Mouse (Mus musculus) hindbrain, embryonic 12.5 days (tissue): ENCODE results near the gene Ctf2. TPM values are rescaled to one million over a fixed set of nuclear protein-coding genes. Genes with fewer than 3 reads are reported as not detected.

Experiments used
- ATAC-seq: fragments of 200-750 bp; cut with Nextera tagmentation; 2 replicates; pipeline ENCODE4 v1.8.0; 2017; ENCODE audit warnings: moderate TSS enrichment; ENCODE audit not compliant: low FRiP score
- H3K27ac ChIP-seq: fragments of 300-500 bp; sonication (generic); 2 replicates; pipeline ENCODE4 v1.5.1; 2016; ENCODE audit warnings: mild to moderate bottlenecking
- H3K27me3 ChIP-seq: fragments of 300-500 bp; sonication (generic); 2 replicates; pipeline ENCODE4 v1.6.1; 2016; ENCODE audit warnings: mild to moderate bottlenecking
- H3K36me3 ChIP-seq: fragments of 300-500 bp; sonication (generic); 2 replicates; pipeline ENCODE4 v1.6.1; 2016; ENCODE audit warnings: mild to moderate bottlenecking
- H3K4me1 ChIP-seq: fragments of 300-500 bp; sonication (generic); 2 replicates; pipeline ENCODE4 v1.6.1; 2016
- H3K4me2 ChIP-seq: fragments of 300-500 bp; sonication (generic); replicated peaks from 2 replicates; pipeline ENCODE4 v1.6.1; 2016; ENCODE audit warnings: mild to moderate bottlenecking
- H3K4me3 ChIP-seq: fragments of 300-500 bp; sonication (generic); 2 replicates; pipeline ENCODE4 v1.5.1; 2016; ENCODE audit warnings: mild to moderate bottlenecking
- H3K9ac ChIP-seq: fragments of 300-500 bp; sonication (generic); 2 replicates; pipeline ENCODE4 v1.6.1; 2016; ENCODE audit warnings: mild to moderate bottlenecking, moderate library complexity
- H3K9me3 ChIP-seq: fragments of 300-500 bp; sonication (generic); replicated peaks from 2 replicates; pipeline ENCODE4 v1.6.1; 2016; ENCODE audit warnings: mild to moderate bottlenecking
- WGBS: fragments of 180-500 bp; shearing (Covaris S2); methylation state at CpG from one replicate; pipeline ENCODE4 v1.1.7; 2016; 5-methylcytosine and 5-hydroxymethylcytosine counted together
- polyA plus RNA-seq: library from polyadenylated mRNA; unstranded; fragments of >200 nt; fragmentation: Nextera tagmentation; extraction: Ambion mirVana; gene quantifications from 2 replicates; pipeline ENCODE4 v1.2.1, GENCODE M21; 2016

Gene Ctf2
- polyA plus RNA-seq, 1 experiment from 2014 or later = not detected

DNA sequence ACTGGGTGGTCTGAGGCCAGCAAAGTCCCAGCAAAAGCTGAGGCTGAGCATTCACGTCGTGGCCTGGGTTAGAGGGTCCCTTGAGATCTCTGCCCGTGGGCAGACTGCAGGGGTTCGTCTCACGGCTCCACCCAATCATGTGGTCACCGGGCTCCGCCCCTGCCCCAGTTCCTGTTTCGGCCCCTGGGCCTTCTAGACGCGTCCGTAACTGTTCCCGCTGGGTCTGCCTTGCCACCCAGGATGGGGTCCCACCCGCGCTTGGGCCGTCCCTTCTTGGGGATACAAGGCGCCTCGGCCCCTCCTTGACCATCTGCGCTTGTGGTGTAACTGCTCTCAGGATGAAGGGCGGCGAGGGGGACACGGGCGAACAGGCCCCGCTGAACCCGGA lies 37.7 kb upstream of the Ctf2 start, which contains the start of gene Orai3:
Orai3 (plus strand) TSS at position 165 of the 388 bp plus-strand sequence.
- peaks cover 38% of the 10 kb centered on the region for H3K36me3 ChIP-seq
- ATAC-seq = peak; percentile 61
- H3K4me2 ChIP-seq = peak within 1 kb of the TSS; percentile 80
- peak within 1 kb of the TSS; percentile 51 for H3K4me3 ChIP-seq
- H3K27me3 ChIP-seq = no peaks in the 10 kb centered on the region
- WGBS = under 1% methylated on average over 24 of the region's 24 CpGs
- H3K27ac ChIP-seq = peak within 1 kb of the TSS; percentile 77
- H3K4me1 ChIP-seq = peaks cover 30% of the 10 kb centered on the region
- peak within 1 kb of the TSS; percentile 74 for H3K9ac ChIP-seq
- no peaks in the 10 kb centered on the region for H3K9me3 ChIP-seq

DNA sequence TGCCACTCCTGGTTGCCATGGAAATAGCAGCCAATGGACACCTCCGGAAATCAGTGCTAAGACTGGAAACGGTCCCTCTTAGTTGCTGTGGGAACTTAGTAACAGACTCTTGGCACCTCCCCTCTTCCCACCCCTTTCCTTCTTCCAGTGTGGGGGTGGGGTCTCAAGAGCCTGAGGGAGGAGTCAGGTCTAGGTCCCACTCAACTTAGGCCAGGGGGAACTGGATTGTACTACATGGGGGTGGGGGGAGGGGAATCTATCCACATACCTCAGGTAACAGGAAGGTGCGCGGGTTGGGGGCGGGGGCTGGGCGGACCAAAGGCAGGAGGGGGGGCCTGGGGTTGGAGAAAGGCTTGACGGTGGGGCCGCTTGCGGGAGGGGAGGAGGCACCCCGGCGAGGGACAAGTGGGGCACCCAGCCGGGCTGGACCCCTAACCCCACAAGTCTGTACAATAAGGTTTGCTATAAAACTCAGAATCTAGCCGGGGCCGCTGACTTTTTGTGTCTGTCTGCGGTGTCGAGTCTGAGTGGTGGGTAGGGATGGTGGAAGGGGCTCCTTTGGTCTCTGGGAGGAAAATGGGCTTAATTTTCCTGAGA lies 37.1 kb upstream of the Ctf2 start:
- peak overlapping the region; percentile 77 for H3K27ac ChIP-seq
- H3K4me1 ChIP-seq = peaks cover 30% of the 10 kb centered on the region
- peak overlapping the region; percentile 74 for H3K9ac ChIP-seq
- H3K27me3 ChIP-seq = no peaks in the 10 kb centered on the region
- peak overlapping the region; percentile 51 for H3K4me3 ChIP-seq
- peak overlapping the region; percentile 80 for H3K4me2 ChIP-seq
- no peaks in the 10 kb centered on the region for H3K9me3 ChIP-seq
- WGBS = 2% methylated on average over 16 of the region's 16 CpGs
- ATAC-seq = peak; percentile 79
- peaks cover 42% of the 10 kb centered on the region for H3K36me3 ChIP-seq

DNA sequence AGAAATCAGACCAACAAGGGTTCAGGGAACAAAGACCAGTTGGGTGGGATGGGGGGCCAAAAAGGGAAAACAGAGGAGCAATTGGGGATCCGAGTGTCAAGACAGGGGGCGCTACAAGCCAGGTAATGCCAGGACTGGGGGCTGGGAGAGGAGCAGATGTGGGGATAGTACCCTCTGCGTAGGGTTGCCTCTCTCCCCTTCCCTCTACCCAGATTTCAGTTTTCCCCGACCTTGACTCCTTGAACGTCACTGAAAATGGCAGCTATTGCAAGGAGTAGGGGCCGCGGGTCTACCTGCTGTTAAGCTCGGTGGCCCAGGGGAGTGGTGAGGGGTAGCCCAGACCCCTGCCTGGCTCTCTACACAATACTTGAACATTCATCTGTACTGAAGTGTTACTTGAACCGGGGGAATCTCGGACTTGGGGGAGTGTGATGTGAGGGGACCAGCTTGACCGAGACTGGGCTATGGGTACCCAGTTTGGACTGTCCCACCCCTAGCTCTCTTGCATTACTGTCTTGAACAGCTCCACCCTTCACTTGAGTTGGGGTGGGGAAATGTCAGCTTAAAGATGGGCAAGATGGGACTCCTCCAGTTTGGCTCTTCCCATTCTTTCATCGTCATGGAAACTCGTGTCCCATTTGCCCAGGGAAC lies 36.5 kb upstream of the Ctf2 start:
- peaks cover 48% of the 10 kb centered on the region for H3K36me3 ChIP-seq

DNA sequence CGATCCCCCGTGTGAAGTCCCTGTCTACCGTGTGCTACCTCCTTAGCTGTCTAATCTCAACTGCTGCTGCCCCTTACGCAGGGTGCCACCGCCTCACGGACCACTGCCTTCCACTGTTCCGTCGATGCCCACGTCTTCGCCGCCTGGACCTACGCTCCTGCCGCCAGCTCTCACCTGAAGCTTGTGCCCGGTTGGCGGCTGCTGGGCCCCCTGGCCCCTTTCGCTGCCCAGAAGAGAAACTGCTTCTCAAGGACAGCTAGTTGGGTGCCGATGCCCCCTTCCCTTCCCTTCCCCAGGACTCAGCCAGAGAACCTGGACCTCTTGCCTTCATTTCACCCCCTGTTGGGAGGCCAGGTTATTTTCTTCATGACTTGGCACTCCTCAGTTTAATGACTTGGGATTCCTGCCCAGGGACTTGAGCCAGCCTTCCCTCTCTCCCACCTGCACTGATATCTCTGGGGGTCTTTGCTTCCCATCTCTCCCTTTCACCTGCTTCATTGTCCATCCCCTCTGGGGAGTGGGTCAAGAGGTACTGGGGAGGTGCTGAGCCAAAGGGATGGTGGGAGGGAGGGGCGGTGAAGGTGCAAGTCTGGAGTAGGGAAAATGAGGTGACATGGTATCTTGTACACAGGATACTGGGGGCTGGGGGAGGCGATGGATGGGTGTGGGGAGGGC lies 35.8 kb upstream of the Ctf2 start:
- H3K4me3 ChIP-seq = no peak overlapping the region
- WGBS = 95% methylated on average over 19 of the region's 19 CpGs
- H3K9me3 ChIP-seq = no peaks in the 10 kb centered on the region
- peaks cover 53% of the 10 kb centered on the region for H3K36me3 ChIP-seq
- peak overlapping the region; percentile 60; the same call in 1 of the 2 replicates for H3K27ac ChIP-seq
- H3K9ac ChIP-seq = no peak overlapping the region
- H3K4me2 ChIP-seq = no peak overlapping the region
- no peaks in the 10 kb centered on the region for H3K27me3 ChIP-seq
- peaks cover 30% of the 10 kb centered on the region for H3K4me1 ChIP-seq
- no peak for ATAC-seq

More for the DNA sequence above, 36.5 kb upstream of the Ctf2 start:
- H3K4me2 ChIP-seq = no peak overlapping the region
- WGBS = 46% methylated on average over 12 of the region's 13 CpGs
- H3K27me3 ChIP-seq = no peaks in the 10 kb centered on the region
- no peak for ATAC-seq
- no peak overlapping the region for H3K9ac ChIP-seq
- H3K27ac ChIP-seq = peak overlapping the region; percentile 60
- H3K4me1 ChIP-seq = peaks cover 30% of the 10 kb centered on the region
- no peaks in the 10 kb centered on the region for H3K9me3 ChIP-seq
- no peak overlapping the region for H3K4me3 ChIP-seq

DNA sequence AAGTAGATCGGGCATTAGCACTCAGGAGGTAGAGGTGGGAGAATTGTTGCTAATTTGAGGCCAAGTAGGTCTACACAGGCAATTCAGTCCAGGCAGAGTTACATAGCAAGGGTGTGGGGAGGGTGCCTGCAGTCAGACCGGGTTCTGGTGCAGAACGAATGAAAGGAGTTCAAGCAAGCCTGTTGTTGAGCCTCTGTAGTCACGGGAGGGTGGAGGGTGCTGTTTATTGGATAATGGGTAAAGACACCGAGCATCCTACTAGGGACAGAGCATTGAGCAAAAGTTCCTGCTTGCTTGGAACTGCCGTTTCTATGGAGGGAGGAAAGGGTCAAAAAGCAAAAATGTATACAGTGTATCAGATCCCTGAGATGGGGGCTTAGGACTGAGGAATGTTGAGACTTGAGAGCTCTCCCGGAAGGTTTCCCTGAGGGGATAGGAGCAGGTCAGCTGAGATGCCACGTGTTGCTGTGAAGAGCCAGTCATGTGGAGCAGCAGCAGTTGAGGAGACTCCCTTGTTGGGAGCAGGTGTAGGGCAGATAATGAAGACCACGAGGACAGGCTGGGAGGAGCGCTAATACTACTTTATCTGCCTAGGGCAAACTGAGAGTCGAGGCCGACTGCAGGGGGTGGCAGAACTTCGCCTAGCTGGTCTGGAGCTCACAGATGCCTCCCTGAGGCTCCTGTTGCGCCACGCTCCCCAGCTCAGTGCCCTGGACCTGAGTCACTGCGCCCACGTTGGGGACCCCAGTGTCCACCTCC lies 35.1 kb upstream of the Ctf2 start:
- Histone ChIP-seq H3K9ac (no peak overlapping the region), H3K4me3 (no peak overlapping the region), H3K27me3 (no peaks in the 10 kb centered on the region), H3K36me3 (peaks cover 58% of the 10 kb centered on the region), H3K9me3 (no peaks in the 10 kb centered on the region), H3K27ac (no peak overlapping the region), H3K4me1 (peaks cover 30% of the 10 kb centered on the region), H3K4me2 (no peak overlapping the region)
- ATAC-seq = no peak
- 81% methylated on average over 17 of the region's 17 CpGs for WGBS

DNA sequence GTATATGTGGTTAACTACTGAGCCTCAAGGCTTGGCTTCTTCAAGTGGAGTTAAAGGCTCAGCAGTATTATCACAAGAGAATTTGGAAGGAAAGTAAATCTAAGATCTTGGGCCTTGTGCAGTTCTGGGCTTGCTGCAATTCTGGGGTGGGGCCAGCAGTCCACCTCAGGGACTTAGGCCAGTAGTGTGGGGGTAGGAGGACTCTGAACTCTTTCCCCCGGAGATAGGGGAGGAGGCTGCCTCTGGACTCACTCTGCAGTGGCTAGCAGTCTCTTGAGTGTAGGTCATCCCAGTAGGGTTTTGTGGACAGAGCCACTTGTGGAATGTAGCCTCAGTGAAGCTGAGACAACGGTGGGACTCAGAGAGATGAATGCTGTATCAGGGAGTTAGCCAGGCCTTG lies 33.8 kb upstream of the Ctf2 start:
- WGBS = 92% methylated on average over 2 of the region's 2 CpGs
- Histone ChIP-seq H3K4me3 (no peak overlapping the region), H3K36me3 (peaks cover 63% of the 10 kb centered on the region), H3K9ac (no peak overlapping the region), H3K4me2 (no peak overlapping the region), H3K4me1 (peaks cover 29% of the 10 kb centered on the region), H3K27me3 (no peaks in the 10 kb centered on the region), H3K27ac (no peak overlapping the region), H3K9me3 (no peaks in the 10 kb centered on the region)
- ATAC-seq = no peak

DNA sequence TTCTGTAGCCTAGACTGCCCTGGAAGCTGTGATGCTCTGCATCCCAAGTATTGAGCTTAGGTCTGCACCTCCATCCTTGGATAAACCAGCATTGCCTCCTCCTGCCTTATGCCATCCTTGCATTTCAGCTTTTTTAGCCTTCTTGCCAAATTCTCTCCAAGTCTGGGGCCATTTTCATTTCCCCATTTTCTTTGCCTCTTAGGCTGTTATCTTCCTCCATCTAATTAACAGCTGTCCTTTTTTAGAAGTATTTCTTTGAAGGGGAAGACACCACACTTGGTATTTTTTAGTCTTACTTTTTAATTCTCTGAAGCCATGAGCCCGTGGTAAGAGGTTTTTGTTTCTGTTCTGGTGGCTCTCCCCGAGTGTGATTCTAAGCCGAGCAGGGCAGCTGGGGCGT lies 31.7 kb upstream of the Ctf2 start:
- peaks cover 77% of the 10 kb centered on the region for H3K36me3 ChIP-seq
- H3K4me3 ChIP-seq = no peak overlapping the region
- peaks cover 12% of the 10 kb centered on the region for H3K4me1 ChIP-seq
- no peaks in the 10 kb centered on the region for H3K9me3 ChIP-seq
- no peak for ATAC-seq
- H3K4me2 ChIP-seq = no peak overlapping the region
- no peak overlapping the region for H3K9ac ChIP-seq
- no peaks in the 10 kb centered on the region for H3K27me3 ChIP-seq
- no peak overlapping the region for H3K27ac ChIP-seq
- WGBS = 96% methylated on average over 4 of the region's 4 CpGs

DNA sequence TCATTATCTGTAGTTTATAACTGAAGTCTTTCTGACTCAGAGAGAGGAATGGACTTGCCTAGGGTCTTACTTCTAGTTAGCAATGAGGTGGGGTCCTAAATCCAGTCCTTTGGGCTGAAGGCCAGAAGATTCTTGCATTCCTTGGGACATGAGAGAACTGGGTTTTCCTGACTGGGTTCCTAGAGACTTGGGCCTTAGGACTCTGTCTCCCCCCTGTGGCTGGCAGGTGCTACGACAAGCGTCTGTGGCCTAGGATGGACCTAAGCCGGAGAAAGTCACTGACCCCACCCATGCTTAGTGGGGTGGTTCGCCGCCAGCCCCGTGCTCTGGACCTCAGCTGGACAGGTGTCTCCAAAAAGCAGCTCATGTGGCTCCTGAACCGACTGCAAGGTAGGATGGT lies 29.1 kb upstream of the Ctf2 start:
- H3K4me1 ChIP-seq = peaks cover 10% of the 10 kb centered on the region
- H3K9ac ChIP-seq = no peak overlapping the region
- no peak overlapping the region for H3K27ac ChIP-seq
- H3K27me3 ChIP-seq = no peaks in the 10 kb centered on the region
- H3K9me3 ChIP-seq = no peaks in the 10 kb centered on the region
- WGBS = 44% methylated on average over 7 of the region's 7 CpGs
- ATAC-seq = no peak
- H3K36me3 ChIP-seq = peaks cover 78% of the 10 kb centered on the region
- H3K4me2 ChIP-seq = no peak overlapping the region
- H3K4me3 ChIP-seq = no peak overlapping the region

DNA sequence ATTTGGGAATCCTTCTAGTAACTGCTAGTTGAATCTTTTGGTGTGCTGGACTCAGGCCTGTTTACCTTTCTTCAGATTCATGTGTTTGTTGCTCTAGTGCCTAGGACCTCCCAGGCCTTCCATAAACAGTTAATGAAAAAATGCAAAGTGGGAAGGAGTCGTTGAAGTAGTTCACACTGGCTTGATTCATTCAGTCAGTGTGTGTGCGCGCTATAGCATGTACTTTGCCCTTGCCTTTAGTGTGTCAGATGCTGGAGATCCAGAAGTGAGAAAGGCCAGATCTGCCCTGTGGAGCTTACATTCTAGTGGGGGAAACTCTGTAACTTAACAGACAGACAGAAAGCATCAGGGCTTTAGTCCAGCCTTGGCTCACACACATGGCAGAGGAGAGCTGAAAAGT lies 28.5 kb upstream of the Ctf2 start:
- ATAC-seq = no peak
- Histone ChIP-seq H3K27ac (no peak overlapping the region), H3K4me1 (peaks cover 14% of the 10 kb centered on the region), H3K27me3 (no peaks in the 10 kb centered on the region), H3K9ac (no peak overlapping the region), H3K4me2 (no peak overlapping the region), H3K36me3 (peaks cover 78% of the 10 kb centered on the region), H3K9me3 (no peaks in the 10 kb centered on the region), H3K4me3 (no peak overlapping the region)
- 88% methylated on average over 3 of the region's 3 CpGs for WGBS

DNA sequence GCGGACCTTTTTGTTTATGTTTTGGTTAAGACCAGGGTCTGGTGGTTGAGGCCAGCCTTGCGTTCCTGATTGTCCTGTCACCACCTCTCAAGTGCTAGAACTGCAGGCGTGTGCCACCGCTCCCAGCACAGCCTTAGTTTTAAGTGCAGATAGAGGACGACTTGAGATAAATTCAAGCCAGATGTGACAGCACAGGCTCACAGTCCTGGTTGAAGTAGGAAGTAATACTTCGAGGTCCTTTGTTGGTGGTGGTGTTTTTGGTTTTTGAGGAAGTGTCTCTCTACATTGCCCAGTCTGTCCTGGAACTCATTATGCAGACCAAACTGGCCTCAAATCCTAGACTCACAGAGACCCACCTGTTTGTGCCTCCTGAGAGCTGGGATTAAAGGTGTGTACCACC lies 27.8 kb upstream of the Ctf2 start:
- ATAC-seq = no peak
- Histone ChIP-seq H3K36me3 (peaks cover 79% of the 10 kb centered on the region), H3K4me2 (no peak overlapping the region), H3K9ac (no peak overlapping the region; the same call in 1 of the 2 replicates), H3K4me1 (peaks cover 14% of the 10 kb centered on the region), H3K27me3 (no peaks in the 10 kb centered on the region), H3K27ac (no peak overlapping the region), H3K4me3 (no peak overlapping the region), H3K9me3 (no peaks in the 10 kb centered on the region)
- 72% methylated on average over 6 of the region's 6 CpGs for WGBS

DNA sequence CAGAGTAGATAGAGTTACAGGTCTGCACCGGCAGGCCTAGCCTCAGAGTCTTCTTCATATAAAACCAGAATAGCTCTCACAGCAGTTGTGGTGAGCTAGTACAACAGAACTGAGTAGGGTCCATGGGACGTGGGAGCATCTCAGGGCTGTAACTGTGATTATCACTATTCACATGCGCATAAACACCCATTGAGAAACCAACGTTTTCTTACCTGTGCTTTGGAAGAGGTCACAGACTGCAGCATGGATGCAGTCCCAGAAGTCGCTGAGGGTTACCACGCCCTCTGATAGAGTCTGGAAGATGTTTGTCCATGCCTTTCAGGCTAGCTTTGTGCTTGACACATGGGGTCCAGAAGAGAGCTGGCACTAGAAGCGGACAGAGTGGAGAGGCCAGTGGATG lies 21.8 kb upstream of the Ctf2 start:
- no peak for ATAC-seq
- Histone ChIP-seq H3K9ac (no peak overlapping the region), H3K4me1 (peaks cover 18% of the 10 kb centered on the region), H3K27ac (no peak overlapping the region), H3K4me3 (no peak overlapping the region), H3K27me3 (no peaks in the 10 kb centered on the region), H3K4me2 (no peak overlapping the region), H3K36me3 (peaks cover 99% of the 10 kb centered on the region), H3K9me3 (no peaks in the 10 kb centered on the region)
- WGBS = 90% methylated on average over 7 of the region's 7 CpGs

DNA sequence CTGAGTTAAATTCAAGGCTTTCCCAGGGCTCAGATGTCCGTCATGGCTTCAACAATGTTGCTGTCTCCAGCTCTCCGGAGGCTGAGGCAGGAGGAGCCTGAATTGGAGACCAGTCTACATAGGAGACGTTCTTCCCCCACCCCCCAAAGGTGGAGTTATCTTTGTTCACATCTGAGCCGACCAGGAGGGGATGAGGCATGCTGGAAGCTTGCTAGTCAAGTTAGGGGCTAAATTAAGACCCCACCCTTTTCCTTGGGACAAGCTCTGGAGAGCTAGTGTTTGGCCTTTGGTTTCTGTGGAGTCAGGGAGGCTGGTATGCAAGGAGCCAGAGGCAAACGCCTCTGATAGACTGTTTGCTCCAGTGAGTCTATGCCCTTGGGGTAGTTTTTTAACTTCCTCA lies 21.2 kb upstream of the Ctf2 start:
- Histone ChIP-seq H3K27ac (no peak overlapping the region), H3K9me3 (no peaks in the 10 kb centered on the region), H3K27me3 (no peaks in the 10 kb centered on the region), H3K4me3 (no peak overlapping the region), H3K9ac (no peak overlapping the region; the same call in 1 of the 2 replicates), H3K36me3 (peaks cover 99% of the 10 kb centered on the region), H3K4me2 (no peak overlapping the region), H3K4me1 (peaks cover 22% of the 10 kb centered on the region)
- 77% methylated on average over 5 of the region's 5 CpGs for WGBS
- ATAC-seq = no peak
